Mouse (Mus musculus) forebrain, embryonic 14.5 days (tissue): Measurements from ENCODE around the gene Slc24a4. TPM values are rescaled to one million over a fixed set of nuclear protein-coding genes. Genes with fewer than 3 reads are reported as not detected.

Experiments
- ATAC-seq: fragments of 200-750 bp; cut with Nextera tagmentation; 2 replicates; pipeline ENCODE4 v1.8.0; 2017; ENCODE audit warnings: mild to moderate bottlenecking, moderate library complexity
- DNase-seq: peaks from one replicate; pipeline ENCODE4 v3.0.0-alpha.2; 2015; ENCODE audit warnings: low spot score
- H3K27ac ChIP-seq: fragments of 300-500 bp; sonication (generic); 2 replicates; pipeline ENCODE4 v1.5.1; 2014; ENCODE audit warnings: low read depth, mild to moderate bottlenecking, control low read depth, low read length, moderate library complexity
- H3K27me3 ChIP-seq: fragments of 300-500 bp; sonication (generic); replicated peaks from 2 replicates; pipeline ENCODE4 v1.6.1; 2014; ENCODE audit warnings: low read length, control low read depth, mixed read lengths; ENCODE audit not compliant: control insufficient read depth, insufficient read depth
- H3K36me3 ChIP-seq: fragments of 300-500 bp; sonication (generic); 2 replicates; pipeline ENCODE4 v1.6.1; 2014; ENCODE audit warnings: low read length, control low read depth; ENCODE audit not compliant: control insufficient read depth, insufficient read depth
- H3K4me1 ChIP-seq: fragments of 300-500 bp; sonication (generic); 2 replicates; pipeline ENCODE4 v1.6.1; 2014; ENCODE audit warnings: antibody characterized with exemption, low read length, control low read depth; ENCODE audit not compliant: control insufficient read depth, insufficient read depth
- H3K4me2 ChIP-seq: fragments of 300-500 bp; sonication (generic); 2 replicates; pipeline ENCODE4 v1.6.1; 2014; ENCODE audit warnings: mild to moderate bottlenecking, control low read depth, low read length
- H3K4me3 ChIP-seq: fragments of 300-500 bp; sonication (generic); 2 replicates; pipeline ENCODE4 v1.5.1; 2014; ENCODE audit warnings: low read depth, low read length, control low read depth
- H3K9ac ChIP-seq: fragments of 300-500 bp; sonication (generic); 2 replicates; pipeline ENCODE4 v1.6.1; 2014; ENCODE audit warnings: mild to moderate bottlenecking, low read length, control low read depth, moderate library complexity
- H3K9me3 ChIP-seq: fragments of 300-500 bp; sonication (generic); replicated peaks from 2 replicates; pipeline ENCODE4 v1.6.1; 2016; ENCODE audit warnings: low read length, control low read depth, mixed read lengths; ENCODE audit not compliant: control insufficient read depth
- WGBS: fragments of 180-500 bp; shearing (Covaris S2); extraction: QIAGEN DNeasy Blood & Tissue Kit; methylation state at CpG from one replicate; pipeline ENCODE4 v1.1.7; 2014; 5-methylcytosine and 5-hydroxymethylcytosine counted together
- polyA plus RNA-seq: library from polyadenylated mRNA; unstranded; fragments of >200 nt; fragmentation: Nextera tagmentation; extraction: Ambion mirVana; gene quantifications from 2 replicates; pipeline ENCODE4 v1.2.1, GENCODE M21; 2014

The Slc24a4 gene
- polyA plus RNA-seq, 1 experiment from 2014 or later, result 0.74 TPM

DNA sequence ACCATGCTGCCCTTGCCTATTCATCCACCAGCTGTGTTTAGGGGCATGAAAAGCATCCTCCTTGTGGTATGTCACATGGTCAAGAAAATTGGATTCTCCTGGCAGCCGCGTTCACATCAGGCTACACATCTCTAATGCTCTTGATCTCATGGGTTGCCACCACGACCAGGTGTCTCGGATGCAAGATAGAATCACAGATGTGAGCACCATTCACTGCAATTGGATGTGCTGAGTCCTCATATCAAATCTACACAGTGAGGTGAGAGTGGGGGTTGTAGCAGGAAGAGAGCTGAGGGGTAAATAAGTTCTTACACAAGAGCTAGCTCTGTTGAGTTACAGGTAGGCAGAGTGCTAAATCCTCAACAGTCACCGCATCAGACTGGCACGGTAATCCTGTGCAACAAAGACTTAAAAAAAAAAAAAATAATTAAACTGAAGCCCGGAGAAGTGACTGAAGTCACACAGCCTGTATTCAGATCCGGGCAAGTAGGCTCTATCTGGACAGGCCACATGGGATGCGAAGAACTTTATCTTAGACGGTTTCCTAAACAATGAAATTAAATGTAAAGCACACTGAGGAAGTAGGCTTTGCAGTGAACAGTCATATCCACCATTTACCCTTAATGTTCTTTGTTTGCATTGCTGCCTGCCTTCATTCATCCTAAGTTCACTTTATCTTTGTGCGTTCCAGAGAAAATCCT is 180.7 kb downstream of the Slc24a4 start:
- Histone ChIP-seq H3K9me3 (no peaks in the 10 kb centered on the region), H3K4me3 (no peak overlapping the region), H3K27me3 (no peaks in the 10 kb centered on the region), H3K4me1 (peaks cover 12% of the 10 kb centered on the region), H3K36me3 (no peaks in the 10 kb centered on the region), H3K9ac (no peak overlapping the region), H3K27ac (no peak overlapping the region), H3K4me2 (no peak overlapping the region)
- no peak for DNase-seq
- no peak for ATAC-seq
- WGBS, result 89% methylated on average over 11 of the region's 11 CpGs

GRCm38 (mm10) chr12:102309800-102310195 is 181.3 kb downstream of the Slc24a4 start:
- no peak for ATAC-seq
- H3K4me1 ChIP-seq, result peaks cover 12% of the 10 kb centered on the region
- WGBS, result 87% methylated on average over 8 of the region's 8 CpGs

DNA sequence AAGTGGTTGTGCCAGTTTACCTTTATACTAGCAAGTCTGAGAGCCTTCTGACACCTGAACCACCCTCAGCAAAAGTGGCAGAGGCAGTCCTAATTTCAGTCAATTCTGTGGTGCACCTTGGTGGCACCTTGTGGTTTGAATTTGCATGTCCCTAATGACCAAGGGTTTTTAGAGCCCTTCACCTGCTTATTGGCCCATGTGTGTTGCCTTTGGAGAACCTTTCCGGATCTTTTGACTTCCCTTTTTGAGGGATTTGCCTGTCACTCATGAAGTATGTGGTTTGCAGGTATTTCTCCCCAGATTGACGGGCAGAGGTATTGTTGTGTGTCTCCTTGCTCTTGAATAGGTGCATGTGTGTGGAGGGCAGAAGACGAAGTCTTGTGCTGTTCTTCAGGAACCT is 181.7 kb downstream of the Slc24a4 start:
- DNase-seq (no peak), ATAC-seq (no peak)
- no peak overlapping the region for H3K4me2 ChIP-seq
- WGBS, result 87% methylated on average over 3 of the region's 3 CpGs
- H3K4me1 ChIP-seq, result peaks cover 12% of the 10 kb centered on the region
- H3K4me3 ChIP-seq, result no peak overlapping the region
- H3K9ac ChIP-seq, result no peak overlapping the region
- H3K9me3 ChIP-seq, result no peaks in the 10 kb centered on the region
- H3K36me3 ChIP-seq, result no peaks in the 10 kb centered on the region
- no peaks in the 10 kb centered on the region for H3K27me3 ChIP-seq
- no peak overlapping the region for H3K27ac ChIP-seq

More at GRCm38 (mm10) chr12:102309800-102310195, 181.3 kb downstream of the Slc24a4 start:
- Histone ChIP-seq H3K9me3 (no peaks in the 10 kb centered on the region), H3K4me2 (no peak overlapping the region), H3K4me3 (no peak overlapping the region), H3K9ac (no peak overlapping the region), H3K27me3 (no peaks in the 10 kb centered on the region), H3K27ac (no peak overlapping the region), H3K36me3 (no peaks in the 10 kb centered on the region)
- DNase-seq, result no peak

DNA sequence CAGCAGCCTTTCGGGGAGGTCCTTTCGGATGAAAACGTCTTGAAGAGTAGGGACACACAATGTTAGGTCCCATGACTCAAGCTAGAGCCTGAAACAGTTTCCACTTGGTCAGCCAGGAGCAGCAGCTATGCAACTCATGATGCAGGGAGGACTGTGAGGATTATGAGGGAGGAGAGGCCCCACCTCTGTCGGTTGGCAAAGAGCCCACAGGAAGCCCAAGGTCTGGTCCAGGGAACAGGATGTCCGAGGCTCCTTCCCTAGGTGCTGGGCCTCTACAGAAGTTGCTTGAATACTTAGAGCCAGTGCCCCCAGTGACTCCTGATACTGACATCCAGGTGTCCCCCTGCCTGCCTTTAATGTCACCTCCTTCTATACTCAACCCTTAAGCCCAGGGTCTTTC is 182.9 kb downstream of the Slc24a4 start:
- Histone ChIP-seq H3K4me2 (no peak overlapping the region), H3K4me3 (no peak overlapping the region), H3K27ac (no peak overlapping the region), H3K4me1 (peaks cover 12% of the 10 kb centered on the region), H3K9me3 (no peaks in the 10 kb centered on the region), H3K36me3 (no peaks in the 10 kb centered on the region), H3K27me3 (no peaks in the 10 kb centered on the region), H3K9ac (no peak overlapping the region)
- ATAC-seq (no peak), DNase-seq (no peak)
- 96% methylated on average over 5 of the region's 5 CpGs for WGBS

Other genes with a start within 250 kb of the Slc24a4 start
- 14.4 and 20.3 TPM in 2 replicates for gene Trip11, start 215.5 kb upstream of the Slc24a4 start, polyA plus RNA-seq
- 13.1 and 15.7 TPM in 2 replicates for gene Atxn3, start 170.5 kb upstream of the Slc24a4 start, polyA plus RNA-seq
- gene Cpsf2, start 152.7 kb upstream of the Slc24a4 start, polyA plus RNA-seq, result 37.3 and 38.1 TPM in 2 replicates
- 1.9 and 2.9 TPM in 2 replicates for gene Rin3, start 154.3 kb downstream of the Slc24a4 start, polyA plus RNA-seq